Mouse (Mus musculus) ES-E14 (cell line): ENCODE measurements at regions not wholly inside any gene's neighbourhood (a gene's known extent, or its start where the extent isn't known, plus 50 kb on each side); places are given as distances from the start of the nearest gene placed in this dataset.

Source experiments
- DNase-seq: peaks from one replicate; pipeline ENCODE4 v3.0.0-alpha.2; 2013; ENCODE audit warnings: low read depth, low spot score
- H3K27ac ChIP-seq: 2 replicates; pipeline ENCODE4 v1.5.1; 2012; ENCODE audit warnings: low read depth, mild to moderate bottlenecking, low read length, moderate library complexity, mixed read lengths; ENCODE audit not compliant: poor library complexity, insufficient read depth, severe bottlenecking
- H3K36me3 ChIP-seq: 2 replicates; pipeline ENCODE4 v1.6.1; 2012; ENCODE audit warnings: mild to moderate bottlenecking, low read length, moderate library complexity, mixed read lengths; ENCODE audit not compliant: control insufficient read depth, poor library complexity, insufficient read depth, severe bottlenecking
- H3K4me1 ChIP-seq, 2 experiments: fragments of 150-350 bp in 1 of 2; sonication (generic) in 1 of 2; 2 replicates each; pipeline ENCODE4 v1.6.1; 2012; ENCODE audit warnings: low read length in 2 of 2, mild to moderate bottlenecking in 1 of 2, mixed read lengths in 1 of 2; ENCODE audit not compliant: control insufficient read depth in 2 of 2, insufficient read depth in 2 of 2, poor library complexity in 1 of 2
- H3K4me3 ChIP-seq, 2 experiments: fragments of 150-350 bp in 1 of 2; sonication (generic) in 1 of 2; 2 replicates each; pipeline ENCODE4 v1.5.1; 2012; ENCODE audit warnings: low read length in 2 of 2, low read depth in 1 of 2, mild to moderate bottlenecking in 1 of 2, mixed read lengths in 1 of 2; ENCODE audit not compliant: insufficient read depth in 1 of 2, poor library complexity in 1 of 2, severe bottlenecking in 1 of 2
- H3K9ac ChIP-seq: 2 replicates; pipeline ENCODE4 v1.6.1; 2012; ENCODE audit warnings: low read depth, mild to moderate bottlenecking, low read length, mixed read lengths; ENCODE audit not compliant: poor library complexity, insufficient read depth, severe bottlenecking
- H3K9me3 ChIP-seq: fragments of 150-350 bp; sonication (generic); 2 replicates; pipeline ENCODE4 v1.6.1; 2012; ENCODE audit warnings: low read depth, mild to moderate bottlenecking, low read length; ENCODE audit not compliant: control insufficient read depth, insufficient read depth
- CHD2 ChIP-seq: IDR thresholded peaks from 2 replicates; pipeline ENCODE4 v1.6.1; 2014; ENCODE audit warnings: mild to moderate bottlenecking, low read depth, low read length, inconsistent platforms
- HCFC1 ChIP-seq: IDR thresholded peaks from 2 replicates; pipeline ENCODE4 v1.6.1; 2012; ENCODE audit warnings: low read length, inconsistent platforms, borderline replicate concordance; ENCODE audit not compliant: insufficient read depth
- MAFK ChIP-seq: IDR thresholded peaks from 2 replicates; pipeline ENCODE4 v1.6.1; 2014; ENCODE audit warnings: mild to moderate bottlenecking, low read depth, low read length, inconsistent platforms; ENCODE audit not compliant: insufficient read depth
- ZC3H11A ChIP-seq: IDR thresholded peaks from 2 replicates; pipeline ENCODE4 v1.6.1; 2012; ENCODE audit warnings: low read depth, mild to moderate bottlenecking, inconsistent platforms, low read length, borderline replicate concordance
- ZNF384 ChIP-seq: IDR thresholded peaks from 2 replicates; pipeline ENCODE4 v1.6.1; 2012; ENCODE audit warnings: low read depth, low read length, inconsistent platforms
- in situ Hi-C, 2 experiments: fragments of 600-800 bp; cut with MboI; formaldehyde crosslinking; loops; one replicate each; pipeline ENCODE4 v1.15.1; 2025; ENCODE audit warnings: low sequenced_read_pairs in 2 of 2, inconsistent platforms in 1 of 2; ENCODE audit not compliant: unreplicated experiment in 2 of 2

- Histone ChIP-seq H3K4me3 (no peak overlapping the region), H3K9ac (no peak overlapping the region), H3K27ac (no peak overlapping the region), H3K4me1 (no peaks in the 10 kb centered on the region), H3K9me3 (no peaks in the 10 kb centered on the region), H3K36me3 (no peaks in the 10 kb centered on the region)
- DNase-seq: no peak
- in situ Hi-C loops: no loop called here
- TF ChIP-seq ZNF384: no peak
- no peak for TF ChIP-seq HCFC1
- TF ChIP-seq ZC3H11A: no peak
- no peak for TF ChIP-seq CHD2
- no peak for TF ChIP-seq MAFK
These were observed 509.4 kb upstream of the Intu start for GRCm38 (mm10) chr3:40021682-40022081.

- in situ Hi-C loops: no loop called here
- Histone ChIP-seq H3K9me3 (no peaks in the 10 kb centered on the region), H3K9ac (no peak overlapping the region), H3K4me3 (no peak overlapping the region), H3K36me3 (no peaks in the 10 kb centered on the region), H3K27ac (no peak overlapping the region), H3K4me1 (no peaks in the 10 kb centered on the region)
- DNase-seq: no peak
- no peak for TF ChIP-seq ZC3H11A
- TF ChIP-seq HCFC1: no peak
- no peak for TF ChIP-seq ZNF384
- peak; percentile 73 for TF ChIP-seq MAFK
- no peak for TF ChIP-seq CHD2
These were observed 503.4 kb upstream of the Intu start for GRCm38 (mm10) chr3:40027713-40028112.

- DNase-seq: no peak
- in situ Hi-C loops: no loop called here
- TF ChIP-seq CHD2 (no peak), ZC3H11A (no peak), HCFC1 (no peak), MAFK (no peak), ZNF384 (no peak)
These were observed 494.9 kb upstream of the Intu start for GRCm38 (mm10) chr3:40036177-40036576.

GRCm38 (mm10) chr3:40049721-40050120 lies 481.4 kb upstream of the Intu start:
- in situ Hi-C loops: no loop called here

More at GRCm38 (mm10) chr3:40036177-40036576, 494.9 kb upstream of the Intu start:
- no peaks in the 10 kb centered on the region for H3K36me3 ChIP-seq
- H3K4me1 ChIP-seq: no peaks in the 10 kb centered on the region
- no peak overlapping the region for H3K4me3 ChIP-seq
- no peak overlapping the region for H3K9ac ChIP-seq
- no peaks in the 10 kb centered on the region for H3K9me3 ChIP-seq
- no peak overlapping the region for H3K27ac ChIP-seq

GRCm38 (mm10) chr3:40058281-40058680 lies 472.8 kb upstream of the Intu start:
- Histone ChIP-seq H3K4me3 (no peak overlapping the region), H3K36me3 (no peaks in the 10 kb centered on the region), H3K4me1 (no peaks in the 10 kb centered on the region), H3K9me3 (no peaks in the 10 kb centered on the region), H3K27ac (no peak overlapping the region), H3K9ac (no peak overlapping the region)
- no peak for DNase-seq
- in situ Hi-C loops: no loop called here
- TF ChIP-seq HCFC1: no peak
- TF ChIP-seq CHD2: no peak
- no peak for TF ChIP-seq ZNF384
- TF ChIP-seq MAFK: no peak
- no peak for TF ChIP-seq ZC3H11A

More at GRCm38 (mm10) chr3:40049721-40050120, 481.4 kb upstream of the Intu start:
- Histone ChIP-seq H3K9ac (no peak overlapping the region), H3K9me3 (no peaks in the 10 kb centered on the region), H3K4me1 (no peaks in the 10 kb centered on the region), H3K36me3 (no peaks in the 10 kb centered on the region), H3K27ac (no peak overlapping the region), H3K4me3 (no peak overlapping the region)
- DNase-seq: no peak
- TF ChIP-seq MAFK (no peak), HCFC1 (no peak), ZC3H11A (no peak), ZNF384 (no peak), CHD2 (no peak)
